Mouse (Mus musculus) heart, adult 18-20 months (tissue): Measurements from ENCODE around the gene Atp6v1g3. TPM values are rescaled to one million over a fixed set of nuclear protein-coding genes. Genes with fewer than 3 reads are reported as not detected.

Experiments used
- total RNA-seq, 2 experiments: library from RNA; stranded (reverse); gene quantifications; 2 replicates each; pipeline ENCODE4 v1.2.3; 2021

Gene Atp6v1g3
- total RNA-seq, 2 experiments from 2014 or later: not detected

Other genes with a start within 250 kb of the Atp6v1g3 start
- 10 to 100 TPM in 1 of 2 experiments, 1 to 10 TPM in 1; 4.2 to 18.7 TPM for gene Ptprc, start 98.0 kb upstream of the Atp6v1g3 start, total RNA-seq